Mouse (Mus musculus): ENCODE measurements around the gene Gm49630. TPM values are rescaled to one million over a fixed set of nuclear protein-coding genes. Genes with fewer than 3 reads are reported as not detected.
A peak's percentile ranks its signal among the peaks of the same experiment; 100 is the strongest.
"Not testable (repeated sequence)": the region's sequence is repeated elsewhere in the genome, so short reads cannot be mapped to it uniquely, and the experiment has no call there.

The Gm49630 gene
- not detected in 2 replicates for polyA plus RNA-seq (2014; fragmentation: Nextera tagmentation; extraction: Ambion mirVana)

DNA sequence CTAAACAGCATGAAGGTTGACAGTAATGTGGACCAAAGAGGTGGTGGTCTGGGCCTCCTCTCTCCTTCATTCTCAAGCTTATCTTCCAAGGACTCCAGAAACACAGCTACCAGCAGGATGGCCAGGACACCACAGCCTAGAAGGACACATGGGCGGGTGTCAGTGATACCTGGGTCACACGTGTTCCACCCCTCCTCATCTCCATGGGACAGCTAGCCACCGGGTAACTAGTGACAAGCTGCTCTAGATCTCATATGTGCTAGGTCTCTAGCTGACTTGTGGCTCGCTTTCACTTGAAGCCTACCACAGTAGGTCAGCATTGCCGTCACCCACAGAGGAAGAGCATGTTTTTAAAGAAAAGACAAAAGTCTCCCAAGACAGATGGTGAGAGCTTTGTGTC, at the start of gene Gm49630:
Gene Gm49630 (minus strand): TSS at position 101 of the 400 bp plus-strand sequence.
- not testable (repeated sequence) for H3K4me2 ChIP-seq (ENCODE audit: low read depth, low read length); H3K27ac ChIP-seq (ENCODE audit: low read depth, low read length); H3K4me3 ChIP-seq (ENCODE audit: low read depth, low read length); ATAC-seq (ENCODE audit: low read depth); H3K4me1 ChIP-seq (ENCODE audit: control insufficient read depth, insufficient read depth, low read length); H3K9ac ChIP-seq (replicated peaks; ENCODE audit: low read depth, low read length); H3K36me3 ChIP-seq (ENCODE audit: control insufficient read depth, insufficient read depth, low read length); H3K9me3 ChIP-seq (ENCODE audit: control insufficient read depth, low read length); H3K27me3 ChIP-seq (ENCODE audit: control insufficient read depth, insufficient read depth, low read length)
- 80% methylated on average over 1 of the region's 5 CpGs for WGBS

DNA sequence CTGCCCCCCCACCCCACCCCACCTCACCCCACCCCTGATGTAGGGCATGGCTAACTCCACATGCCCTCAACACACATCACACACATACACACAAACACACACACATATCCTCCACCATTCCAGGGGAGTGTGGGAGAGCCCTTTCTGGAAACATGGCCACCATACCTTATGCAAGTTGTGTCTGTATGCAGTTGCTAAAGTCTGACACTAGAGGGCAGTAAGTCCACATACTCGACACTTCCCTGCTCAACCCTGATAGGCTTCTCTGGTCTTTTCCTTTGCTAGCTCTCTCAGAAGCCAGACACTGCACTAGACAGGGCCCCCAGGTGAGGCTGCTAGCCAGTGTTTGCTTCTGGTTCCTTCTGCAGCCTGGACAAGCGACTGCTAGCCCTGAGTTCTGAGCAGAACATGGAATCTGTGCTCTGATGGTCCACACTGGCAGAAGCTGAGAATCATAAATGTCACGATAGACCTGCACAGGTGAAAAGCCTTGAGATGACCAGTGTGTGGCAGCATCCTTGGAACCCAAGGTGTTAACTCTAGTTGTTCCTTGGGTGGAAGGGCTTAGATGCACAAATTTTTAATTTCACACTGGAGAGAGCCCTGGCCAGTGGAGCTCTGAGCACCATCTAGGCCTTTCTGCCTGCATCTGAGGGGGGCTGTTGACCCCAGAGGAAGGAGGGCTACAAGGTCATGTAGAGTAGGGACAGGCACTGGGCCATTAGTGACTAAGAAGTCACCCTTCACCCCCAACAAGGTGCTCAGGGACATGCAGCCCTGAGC, 48.6 kb upstream of the Gm49630 start:
- not testable (repeated sequence) for H3K9me3 ChIP-seq (ENCODE audit: control insufficient read depth, low read length); H3K36me3 ChIP-seq (ENCODE audit: control insufficient read depth, insufficient read depth, low read length); H3K9ac ChIP-seq (replicated peaks; ENCODE audit: low read depth, low read length); H3K4me3 ChIP-seq (ENCODE audit: low read depth, low read length); H3K4me2 ChIP-seq (ENCODE audit: low read depth, low read length); H3K4me1 ChIP-seq (ENCODE audit: control insufficient read depth, insufficient read depth, low read length); H3K27ac ChIP-seq (ENCODE audit: low read depth, low read length); H3K27me3 ChIP-seq (ENCODE audit: control insufficient read depth, insufficient read depth, low read length)
- WGBS = 0% methylated on average over 1 of the region's 3 CpGs
- ATAC-seq (ENCODE audit: low read depth) = peak; percentile 94

DNA sequence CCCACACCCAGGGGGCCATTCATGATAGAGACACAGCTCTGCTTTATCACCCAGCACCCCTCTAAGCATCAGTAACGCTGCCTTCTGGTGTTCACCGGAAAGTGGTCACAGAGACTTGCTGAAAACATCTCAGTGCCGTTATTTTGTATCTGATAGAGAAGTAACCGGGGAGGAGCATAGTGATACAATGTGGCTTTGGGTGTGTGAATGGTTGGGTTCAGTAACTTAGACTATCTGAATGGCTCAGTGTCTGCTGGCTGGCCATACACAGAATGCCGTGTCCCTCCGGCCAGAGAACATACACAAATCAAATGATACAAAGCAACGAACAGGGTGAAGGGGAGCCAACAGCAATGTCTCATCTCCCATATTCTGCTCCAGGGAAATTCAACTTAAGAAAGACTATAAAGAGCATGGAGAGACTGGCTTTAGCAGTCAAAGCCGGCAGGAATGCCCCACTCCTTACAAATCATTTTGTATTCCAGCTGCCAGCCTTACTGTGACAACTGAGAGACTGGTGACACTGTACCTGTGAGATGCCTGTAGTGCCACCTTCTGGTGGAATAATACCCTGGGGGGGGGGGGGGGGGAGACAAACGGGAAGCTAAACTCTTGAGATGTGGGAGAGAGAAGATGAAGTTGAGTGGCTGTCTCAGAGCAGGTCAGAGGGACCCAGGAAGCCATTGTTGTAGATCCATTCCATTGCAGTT, 43.0 kb upstream of the Gm49630 start:
- not testable (repeated sequence) for H3K4me2 ChIP-seq (ENCODE audit: low read depth, low read length); H3K27me3 ChIP-seq (ENCODE audit: control insufficient read depth, insufficient read depth, low read length); ATAC-seq (ENCODE audit: low read depth); H3K4me1 ChIP-seq (ENCODE audit: control insufficient read depth, insufficient read depth, low read length); H3K36me3 ChIP-seq (ENCODE audit: control insufficient read depth, insufficient read depth, low read length); H3K4me3 ChIP-seq (ENCODE audit: low read depth, low read length); H3K9ac ChIP-seq (replicated peaks; ENCODE audit: low read depth, low read length); H3K9me3 ChIP-seq (ENCODE audit: control insufficient read depth, low read length); H3K27ac ChIP-seq (ENCODE audit: low read depth, low read length)
- 72% methylated on average over 7 of the region's 9 CpGs for WGBS

DNA sequence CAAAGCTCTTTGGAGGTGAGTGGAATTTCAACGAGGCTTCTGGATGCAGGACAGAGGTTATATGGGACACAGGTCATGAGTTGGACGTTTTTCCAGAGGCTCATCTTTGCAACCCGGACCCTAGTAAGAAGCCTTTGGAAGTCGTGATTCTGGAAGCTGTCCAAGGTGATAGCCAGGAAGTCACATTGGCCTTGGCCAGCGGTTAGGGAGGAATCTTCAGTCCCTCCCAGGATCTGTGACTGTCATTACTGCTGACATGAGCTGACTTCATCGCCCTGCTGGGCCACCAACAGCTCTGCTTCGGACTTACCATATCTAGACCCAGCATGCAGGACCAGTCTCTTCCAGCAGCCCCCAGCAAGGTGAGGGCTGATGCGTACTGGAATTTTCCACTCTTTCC, 41.6 kb upstream of the Gm49630 start:
- H3K4me1 ChIP-seq (ENCODE audit: control insufficient read depth, insufficient read depth, low read length); H3K36me3 ChIP-seq (ENCODE audit: control insufficient read depth, insufficient read depth, low read length); ATAC-seq (ENCODE audit: low read depth); H3K9ac ChIP-seq (replicated peaks; ENCODE audit: low read depth, low read length); H3K4me2 ChIP-seq (ENCODE audit: low read depth, low read length); H3K4me3 ChIP-seq (ENCODE audit: low read depth, low read length); H3K27me3 ChIP-seq (ENCODE audit: control insufficient read depth, insufficient read depth, low read length); H3K27ac ChIP-seq (ENCODE audit: low read depth, low read length); H3K9me3 ChIP-seq (ENCODE audit: control insufficient read depth, low read length): not testable (repeated sequence)
- WGBS = 86% methylated on average over 8 of the region's 8 CpGs

DNA sequence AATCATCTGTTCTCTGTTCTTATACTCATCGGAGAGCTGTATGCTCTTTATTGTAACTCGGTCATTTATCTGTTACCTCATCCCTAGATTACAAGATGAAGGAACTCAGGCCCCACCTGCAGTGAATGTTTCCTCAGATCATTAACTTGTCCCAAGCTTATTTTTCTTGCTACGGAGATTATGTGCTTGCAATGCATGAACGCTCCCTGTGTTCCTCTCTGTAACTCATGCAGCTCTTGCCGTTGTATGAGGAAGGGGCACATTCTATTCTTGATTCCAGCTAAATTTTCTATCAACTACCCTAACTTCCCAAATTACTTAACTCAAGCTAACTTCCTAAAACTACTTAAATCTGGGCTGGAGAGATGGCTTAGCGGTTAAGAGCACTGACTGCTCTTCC, 28.0 kb upstream of the Gm49630 start:
- H3K4me1 ChIP-seq (ENCODE audit: control insufficient read depth, insufficient read depth, low read length); H3K36me3 ChIP-seq (ENCODE audit: control insufficient read depth, insufficient read depth, low read length); ATAC-seq (ENCODE audit: low read depth); H3K9ac ChIP-seq (replicated peaks; ENCODE audit: low read depth, low read length); H3K27ac ChIP-seq (ENCODE audit: low read depth, low read length); H3K9me3 ChIP-seq (ENCODE audit: control insufficient read depth, low read length); H3K4me2 ChIP-seq (ENCODE audit: low read depth, low read length); H3K4me3 ChIP-seq (ENCODE audit: low read depth, low read length); H3K27me3 ChIP-seq (ENCODE audit: control insufficient read depth, insufficient read depth, low read length): not testable (repeated sequence)
- WGBS = 75% methylated on average over 6 of the region's 6 CpGs

DNA sequence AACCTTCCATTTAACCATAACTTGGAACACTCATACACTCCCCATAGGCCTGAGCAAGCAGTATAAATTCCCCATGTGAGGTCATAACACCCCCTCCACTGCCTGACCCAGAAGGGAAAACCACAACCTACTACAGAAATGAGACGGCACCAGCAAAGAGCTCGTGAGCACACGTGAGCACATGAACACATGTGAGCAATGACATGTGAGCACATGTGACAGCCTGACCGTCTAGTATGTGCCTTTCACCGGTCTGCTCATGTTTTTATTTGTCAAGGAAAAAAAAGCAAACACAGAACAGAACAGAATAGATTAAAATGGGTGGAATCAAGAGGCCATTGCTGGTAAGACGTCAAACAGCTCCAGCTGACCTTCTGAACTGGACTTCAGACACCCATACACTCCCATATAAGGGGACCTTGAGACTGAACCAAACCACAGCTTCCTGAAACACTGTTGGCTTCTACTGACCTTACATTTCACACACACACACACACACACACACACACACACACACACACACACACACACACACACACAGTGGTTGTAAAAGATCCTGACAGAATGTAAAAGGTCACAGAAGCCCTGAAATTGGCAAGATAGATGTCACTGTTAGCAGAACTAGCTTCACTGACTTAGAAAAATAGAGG, 26.5 kb upstream of the Gm49630 start:
- not testable (repeated sequence) for H3K9ac ChIP-seq (replicated peaks; ENCODE audit: low read depth, low read length); H3K27ac ChIP-seq (ENCODE audit: low read depth, low read length); H3K9me3 ChIP-seq (ENCODE audit: control insufficient read depth, low read length); H3K36me3 ChIP-seq (ENCODE audit: control insufficient read depth, insufficient read depth, low read length); H3K4me1 ChIP-seq (ENCODE audit: control insufficient read depth, insufficient read depth, low read length); H3K4me3 ChIP-seq (ENCODE audit: low read depth, low read length); ATAC-seq (ENCODE audit: low read depth); H3K4me2 ChIP-seq (ENCODE audit: low read depth, low read length); H3K27me3 ChIP-seq (ENCODE audit: control insufficient read depth, insufficient read depth, low read length)
- WGBS = 91% methylated on average over 6 of the region's 6 CpGs

DNA sequence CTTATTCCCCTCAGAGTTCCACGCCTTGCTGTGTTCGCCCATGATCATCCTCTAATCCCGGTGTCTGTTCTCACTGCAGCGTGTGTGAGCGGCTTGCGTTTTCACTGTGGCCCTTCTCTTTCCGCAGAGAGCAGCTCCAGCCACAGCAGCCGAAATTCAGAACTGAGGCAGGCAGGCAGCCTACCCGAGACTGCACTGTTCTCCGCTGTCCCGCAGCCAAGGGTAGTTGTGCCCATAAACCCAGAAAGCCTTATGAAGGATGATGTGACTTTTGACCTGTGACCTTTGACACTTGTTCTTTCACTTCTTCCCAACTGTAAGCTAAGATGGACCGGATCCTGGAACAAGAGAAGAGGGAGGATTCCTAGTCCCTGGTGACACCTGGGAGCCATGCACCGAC, 25.3 kb upstream of the Gm49630 start:
- not testable (repeated sequence) for H3K27ac ChIP-seq (ENCODE audit: low read depth, low read length); H3K36me3 ChIP-seq (ENCODE audit: control insufficient read depth, insufficient read depth, low read length); H3K9ac ChIP-seq (replicated peaks; ENCODE audit: low read depth, low read length); H3K4me2 ChIP-seq (ENCODE audit: low read depth, low read length); H3K4me1 ChIP-seq (ENCODE audit: control insufficient read depth, insufficient read depth, low read length); H3K9me3 ChIP-seq (ENCODE audit: control insufficient read depth, low read length); H3K4me3 ChIP-seq (ENCODE audit: low read depth, low read length); H3K27me3 ChIP-seq (ENCODE audit: control insufficient read depth, insufficient read depth, low read length); ATAC-seq (ENCODE audit: low read depth)
- WGBS = 88% methylated on average over 9 of the region's 13 CpGs

DNA sequence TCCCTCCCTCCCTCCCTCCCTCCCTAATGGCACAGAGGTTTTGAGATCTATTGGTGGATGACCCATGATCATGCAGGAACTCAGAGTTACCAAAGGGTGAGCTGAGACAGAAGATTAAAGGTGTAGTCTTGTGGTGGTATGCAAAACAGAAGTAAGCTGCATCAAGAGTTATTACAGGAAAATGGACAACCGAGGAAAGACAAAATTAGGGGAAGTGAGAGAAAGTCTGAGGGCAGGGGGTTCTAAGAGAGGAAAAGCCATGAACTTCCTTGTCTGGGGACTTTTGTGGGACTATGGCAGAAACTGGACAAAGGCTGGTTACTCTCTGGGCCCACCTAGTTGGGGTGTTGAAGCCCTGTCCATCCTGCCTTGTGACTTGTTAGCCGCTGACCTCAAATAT, 24.5 kb upstream of the Gm49630 start:
- ATAC-seq (ENCODE audit: low read depth); H3K4me1 ChIP-seq (ENCODE audit: control insufficient read depth, insufficient read depth, low read length); H3K4me3 ChIP-seq (ENCODE audit: low read depth, low read length); H3K27ac ChIP-seq (ENCODE audit: low read depth, low read length); H3K36me3 ChIP-seq (ENCODE audit: control insufficient read depth, insufficient read depth, low read length); H3K9ac ChIP-seq (replicated peaks; ENCODE audit: low read depth, low read length); H3K9me3 ChIP-seq (ENCODE audit: control insufficient read depth, low read length); H3K27me3 ChIP-seq (ENCODE audit: control insufficient read depth, insufficient read depth, low read length); H3K4me2 ChIP-seq (ENCODE audit: low read depth, low read length): not testable (repeated sequence)
- WGBS = no CpG with 5 or more reads among the region's 2 CpGs

DNA sequence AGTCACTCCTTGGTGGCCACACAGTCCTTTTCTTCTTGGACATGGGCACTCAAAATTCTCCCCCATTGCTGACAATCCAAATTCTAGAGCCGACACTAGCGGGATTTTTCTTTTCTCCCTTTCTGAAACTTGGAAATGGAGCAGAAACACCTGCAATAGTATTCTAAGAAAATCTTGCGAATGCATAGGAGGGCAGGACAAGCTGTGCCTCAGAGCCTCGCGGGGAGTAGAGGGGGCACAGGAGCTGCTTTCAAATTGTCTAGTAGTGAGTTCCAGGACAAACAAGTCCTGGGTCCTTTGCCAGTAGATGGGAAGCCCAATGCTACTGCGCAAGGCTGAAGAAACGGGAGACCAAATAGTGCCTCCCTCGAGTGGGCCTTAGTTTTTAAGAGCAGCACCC, 23.9 kb upstream of the Gm49630 start:
- H3K9me3 ChIP-seq (ENCODE audit: control insufficient read depth, low read length); H3K27ac ChIP-seq (ENCODE audit: low read depth, low read length); H3K4me2 ChIP-seq (ENCODE audit: low read depth, low read length); H3K36me3 ChIP-seq (ENCODE audit: control insufficient read depth, insufficient read depth, low read length); H3K27me3 ChIP-seq (ENCODE audit: control insufficient read depth, insufficient read depth, low read length); H3K4me1 ChIP-seq (ENCODE audit: control insufficient read depth, insufficient read depth, low read length); ATAC-seq (ENCODE audit: low read depth); H3K4me3 ChIP-seq (ENCODE audit: low read depth, low read length); H3K9ac ChIP-seq (replicated peaks; ENCODE audit: low read depth, low read length): not testable (repeated sequence)
- WGBS = 90% methylated on average over 7 of the region's 8 CpGs
